Mouse (Mus musculus) cerebellum, postnatal 14 days (tissue): ENCODE results near the gene Dnajb4.

Experiments used
- DNase-seq, 2 experiments: peaks; one replicate each; pipeline ENCODE4 v3.0.0; 2021; ENCODE audit warnings: mixed read lengths in 2 of 2

Gene Dnajb4

GRCm38 (mm10) chr3:152209967-152210634 is at the start of gene Dnajb4, which contains the start of gene Fubp1:
Gene Dnajb4, minus strand, starts transcription at chr3:152210302.
Gene Fubp1, plus strand, starts transcription at chr3:152210422.
- peak; percentile 100 for DNase-seq

GRCm38 (mm10) chr3:152259409-152259808 is 49.3 kb upstream of the Dnajb4 start:
- peak; percentile 77 to 79 for DNase-seq

- DNase-seq = no peak
Observed at GRCm38 (mm10) chr3:152257528-152257927, 47.4 kb upstream of the Dnajb4 start.

- no peak for DNase-seq
Observed at GRCm38 (mm10) chr3:152250487-152250886, 40.4 kb upstream of the Dnajb4 start.

- no peak for DNase-seq
Observed at GRCm38 (mm10) chr3:152247708-152248107, 37.6 kb upstream of the Dnajb4 start.

GRCm38 (mm10) chr3:152245273-152245910 is 35.3 kb upstream of the Dnajb4 start:
- no peak for DNase-seq

GRCm38 (mm10) chr3:152243304-152243703 is 33.2 kb upstream of the Dnajb4 start:
- no peak for DNase-seq

GRCm38 (mm10) chr3:152241098-152241497 is 31.0 kb upstream of the Dnajb4 start:
- DNase-seq = no peak

- no peak for DNase-seq
Observed at GRCm38 (mm10) chr3:152239592-152239991, 29.5 kb upstream of the Dnajb4 start.

GRCm38 (mm10) chr3:152238836-152239235 is 28.7 kb upstream of the Dnajb4 start:
- DNase-seq = no peak

- DNase-seq = no peak
Observed at GRCm38 (mm10) chr3:152235805-152236204, 25.7 kb upstream of the Dnajb4 start.

GRCm38 (mm10) chr3:152235238-152235637 is 25.1 kb upstream of the Dnajb4 start:
- DNase-seq = no peak

- no peak for DNase-seq
Observed at GRCm38 (mm10) chr3:152231333-152232100, 21.4 kb upstream of the Dnajb4 start.

- DNase-seq = no peak
Observed at GRCm38 (mm10) chr3:152229271-152229670, 19.2 kb upstream of the Dnajb4 start.

- DNase-seq = no peak
Observed at GRCm38 (mm10) chr3:152228843-152229242, 18.7 kb upstream of the Dnajb4 start.

- DNase-seq = no peak
Observed at GRCm38 (mm10) chr3:152225906-152226305, 15.8 kb upstream of the Dnajb4 start.

- no peak for DNase-seq
Observed at GRCm38 (mm10) chr3:152224918-152225317, 14.8 kb upstream of the Dnajb4 start.

- DNase-seq = no peak
Observed at GRCm38 (mm10) chr3:152213416-152213815, 3.3 kb upstream of the Dnajb4 start.

GRCm38 (mm10) chr3:152211731-152212279 is 1.7 kb upstream of the Dnajb4 start:
- DNase-seq = peak in 1 of 2 experiments; percentile 21

- DNase-seq = peak; percentile 76 to 77
Observed at GRCm38 (mm10) chr3:152210728-152211391, 758 bp upstream of the Dnajb4 start.

- DNase-seq = no peak
Observed at GRCm38 (mm10) chr3:152209177-152209966, 730 bp downstream of the Dnajb4 start.
